Mouse (Mus musculus): ENCODE measurements around the gene Klf4.

GRCm38 (mm10) chr4:55567986-55568385, 35.7 kb upstream of the Klf4 start:
- TF ChIP-seq FLI1 (IDR thresholded peaks at IDR 0.05; ENCODE audit: low read length) (no peak), GATA1 (IDR thresholded peaks at IDR 0.05; ENCODE audit: borderline replicate concordance, low read length) (no peak)
